Mouse (Mus musculus) left cerebral cortex, adult 11 months (tissue): Measurements from ENCODE around the gene Adarb2.
A peak's percentile ranks its signal among the peaks of the same experiment; 100 is the strongest.

ENCODE experiments used
- DNase-seq: peaks from one replicate; pipeline ENCODE4 v3.0.0; 2022; ENCODE audit warnings: low spot score

Gene Adarb2

GRCm38 (mm10) chr13:8369868-8370387 is 167.3 kb downstream of the Adarb2 start:
- DNase-seq: no peak

GRCm38 (mm10) chr13:8388541-8388940 is 185.9 kb downstream of the Adarb2 start:
- no peak for DNase-seq

DNA sequence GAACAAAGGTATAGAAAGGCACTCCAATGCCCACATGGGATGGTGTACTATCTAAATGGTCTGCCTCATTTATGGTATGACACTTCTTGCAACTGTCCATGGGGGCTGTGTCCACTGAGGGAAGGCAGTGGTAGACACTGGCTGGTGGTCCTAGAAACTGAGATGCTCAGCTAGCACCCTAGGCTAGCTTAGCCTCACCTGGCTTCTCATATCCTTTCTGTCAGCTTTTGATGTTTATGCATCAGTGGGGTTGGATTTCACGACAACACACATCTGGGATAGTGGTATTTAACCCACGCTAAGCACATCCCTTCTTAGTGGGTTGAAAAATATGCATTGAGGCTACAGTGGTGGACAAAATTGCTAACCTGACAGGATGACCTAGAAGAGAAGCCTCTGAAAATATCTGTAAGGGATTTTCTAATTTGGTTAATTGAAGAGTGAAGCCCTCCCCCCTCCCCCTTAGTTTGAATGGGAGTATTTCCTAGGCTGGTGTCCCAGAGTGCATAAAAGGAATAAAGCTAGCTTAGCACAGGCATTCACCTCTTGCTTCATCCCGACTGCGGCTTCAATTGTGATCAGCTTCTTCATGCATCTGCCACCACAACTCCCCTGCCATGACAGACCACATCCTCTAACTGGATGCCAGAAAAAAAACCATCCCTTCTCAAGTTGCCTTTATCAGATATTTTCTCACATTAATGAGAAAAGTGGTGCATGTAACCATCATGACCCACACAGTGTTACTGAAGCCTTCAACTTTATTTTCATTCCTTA is 197.8 kb downstream of the Adarb2 start:
- DNase-seq: no peak

DNA sequence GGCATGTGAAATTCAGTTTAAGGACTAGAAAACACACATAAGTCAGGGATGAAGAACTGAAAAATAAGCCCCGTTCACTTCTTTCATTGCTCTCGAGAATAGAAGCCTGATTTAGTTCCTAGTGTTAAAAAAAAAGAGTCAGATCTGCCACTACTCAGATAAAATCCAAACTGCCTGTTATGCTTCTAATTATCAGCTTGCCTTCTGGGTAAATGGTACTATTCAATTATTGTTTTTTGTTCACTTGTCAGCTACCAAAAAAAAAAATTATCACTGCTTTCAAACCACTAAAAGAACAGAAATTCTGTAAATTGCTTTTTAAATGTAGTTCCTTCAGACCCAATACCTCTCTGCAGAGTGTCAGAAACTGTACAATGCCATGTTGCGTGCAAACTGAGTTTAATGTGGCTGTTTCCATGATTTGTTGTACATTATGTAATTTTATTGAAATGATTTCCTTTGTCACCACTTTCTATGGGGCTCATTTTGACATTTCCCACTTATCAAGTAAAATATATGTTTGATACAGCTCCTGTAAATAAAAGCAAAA is 199.7 kb downstream of the Adarb2 start:
- no peak for DNase-seq

GRCm38 (mm10) chr13:8406020-8406419 is 203.4 kb downstream of the Adarb2 start:
- DNase-seq: peak; percentile 18

DNA sequence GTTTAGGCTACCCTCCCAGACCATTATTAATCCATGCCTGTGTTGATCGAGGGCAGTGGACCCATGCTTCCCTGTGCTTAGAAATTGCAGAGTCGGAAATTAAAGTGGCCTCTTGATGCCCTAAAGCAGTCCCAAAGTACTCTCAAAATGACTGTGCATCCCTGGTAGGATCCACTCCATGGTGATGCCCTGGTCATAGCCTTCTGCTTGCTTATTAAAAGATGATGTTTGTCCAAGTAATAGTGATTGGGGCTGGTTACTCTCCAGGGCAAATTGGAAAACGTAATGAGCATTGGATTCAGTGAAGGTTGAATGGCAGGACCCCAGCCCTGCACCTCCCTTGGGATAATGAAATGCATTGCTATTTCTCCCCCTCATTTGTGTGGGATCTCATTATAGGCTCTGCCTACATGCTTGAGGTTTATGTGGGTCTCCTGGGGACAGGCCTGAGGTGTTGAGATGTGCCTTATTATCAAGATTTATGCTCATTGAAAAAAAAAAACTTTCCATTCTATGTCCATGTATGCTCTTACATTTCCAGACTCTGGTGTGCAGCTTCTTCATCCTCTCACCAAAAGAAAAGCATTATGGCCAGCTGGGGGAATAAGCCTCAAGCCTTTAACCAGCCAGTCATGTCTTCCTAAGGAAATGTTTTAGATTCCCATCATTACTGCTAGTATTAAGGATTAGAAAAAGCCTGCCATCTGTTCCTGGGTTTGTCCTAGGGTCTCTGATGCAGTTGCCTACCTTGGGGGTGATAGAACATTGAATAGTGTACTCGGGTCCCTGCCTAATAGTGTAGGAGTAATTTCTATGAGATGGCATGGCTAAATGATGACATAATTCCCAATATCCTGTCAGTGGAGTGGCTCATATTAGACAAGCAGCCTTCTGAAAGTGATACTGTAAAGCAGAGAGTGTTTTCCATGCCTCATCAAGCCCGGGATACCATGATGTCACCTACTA is 208.0 kb downstream of the Adarb2 start:
- DNase-seq: no peak

- DNase-seq: no peak
These were observed 221.5 kb downstream of the Adarb2 start for GRCm38 (mm10) chr13:8424019-8424719.

DNA sequence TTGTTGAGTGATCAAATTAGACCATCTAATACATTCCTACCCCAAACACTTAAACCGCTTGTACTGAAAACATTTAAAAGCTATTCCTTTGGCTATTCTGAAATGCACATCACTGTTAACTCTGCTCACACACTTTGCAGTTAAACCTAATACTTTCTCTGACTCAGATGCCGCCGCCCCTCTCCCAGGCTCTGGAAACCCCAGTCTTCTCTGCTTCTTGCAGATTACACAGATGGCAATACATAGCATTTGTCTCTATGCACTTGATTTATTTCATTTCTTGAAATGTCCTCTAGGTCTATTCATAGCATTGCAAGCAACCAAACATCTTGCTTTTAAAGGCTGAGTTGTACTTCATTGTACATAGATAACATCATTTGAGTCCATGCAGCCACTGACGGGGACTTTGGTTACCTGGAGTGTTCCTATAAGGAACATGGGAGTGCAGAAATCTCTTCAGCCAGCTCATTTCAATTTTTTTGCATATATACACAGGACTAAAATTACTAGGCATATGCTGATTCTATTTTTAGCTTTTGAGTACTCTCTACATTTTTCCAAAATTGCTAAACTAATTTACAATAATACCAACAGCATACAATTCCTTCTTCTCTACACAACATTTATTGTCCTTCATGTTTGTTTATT is 236.6 kb downstream of the Adarb2 start:
- DNase-seq: no peak

DNA sequence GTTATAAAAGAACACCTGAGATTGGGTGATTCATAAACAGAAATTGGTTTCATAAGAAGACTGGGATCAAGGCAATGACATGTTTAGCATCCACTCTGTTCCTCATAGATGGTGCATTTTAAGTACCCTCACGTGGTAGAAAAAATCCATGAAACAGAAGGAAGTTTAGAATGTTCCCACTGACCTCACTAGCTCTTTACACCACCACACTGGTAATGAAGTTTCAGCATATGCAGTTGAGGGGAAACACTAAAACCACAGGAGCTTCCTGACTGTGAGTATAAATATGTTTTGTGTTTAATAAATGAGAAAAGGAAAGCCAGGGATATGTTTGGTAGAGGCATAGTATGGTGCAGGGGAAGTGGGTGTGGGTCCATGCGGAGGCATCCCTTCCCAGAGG is 242.7 kb downstream of the Adarb2 start:
- DNase-seq: no peak

- no peak for DNase-seq
These were observed 245.7 kb downstream of the Adarb2 start for GRCm38 (mm10) chr13:8448192-8448879.

GRCm38 (mm10) chr13:8451581-8451980 is 248.9 kb downstream of the Adarb2 start:
- no peak for DNase-seq

DNA sequence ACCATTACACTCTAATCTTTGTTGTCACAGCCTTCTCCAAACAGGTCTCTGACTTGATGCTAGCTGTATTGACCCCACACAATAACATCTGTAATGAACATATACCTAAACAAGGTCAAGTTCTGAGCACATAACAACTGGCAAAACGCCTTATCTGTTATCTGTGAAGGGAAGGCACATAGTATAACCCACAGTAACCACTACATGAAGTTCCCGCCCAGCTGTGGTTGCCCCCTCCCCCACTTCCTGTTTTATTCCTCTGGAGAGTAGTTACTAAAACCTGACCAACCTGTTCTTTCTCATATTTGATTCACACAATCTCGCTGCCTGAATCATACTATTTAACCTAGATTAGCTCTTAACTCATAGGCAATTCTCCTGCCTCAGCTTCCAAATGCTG is 254.2 kb downstream of the Adarb2 start:
- no peak for DNase-seq

DNA sequence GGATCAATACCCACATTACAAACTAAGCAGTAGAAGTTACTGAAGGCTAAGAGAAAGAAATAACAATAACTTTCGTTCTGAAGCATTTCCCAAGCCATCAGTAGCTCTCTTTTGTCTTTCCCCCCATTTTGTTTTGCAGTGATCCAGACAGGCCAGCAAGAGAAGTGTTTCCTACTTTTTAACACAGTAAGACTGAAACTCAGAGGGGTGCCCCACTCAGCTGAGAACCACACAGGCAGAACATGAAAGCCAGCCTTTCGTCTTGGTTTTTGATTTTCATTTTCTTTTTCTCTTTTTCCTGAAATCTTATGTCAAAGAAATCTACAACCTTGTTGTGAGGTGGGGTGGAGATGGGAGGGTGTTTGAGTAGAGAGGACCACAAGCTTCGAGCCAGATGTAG is 255.2 kb downstream of the Adarb2 start:
- no peak for DNase-seq

DNA sequence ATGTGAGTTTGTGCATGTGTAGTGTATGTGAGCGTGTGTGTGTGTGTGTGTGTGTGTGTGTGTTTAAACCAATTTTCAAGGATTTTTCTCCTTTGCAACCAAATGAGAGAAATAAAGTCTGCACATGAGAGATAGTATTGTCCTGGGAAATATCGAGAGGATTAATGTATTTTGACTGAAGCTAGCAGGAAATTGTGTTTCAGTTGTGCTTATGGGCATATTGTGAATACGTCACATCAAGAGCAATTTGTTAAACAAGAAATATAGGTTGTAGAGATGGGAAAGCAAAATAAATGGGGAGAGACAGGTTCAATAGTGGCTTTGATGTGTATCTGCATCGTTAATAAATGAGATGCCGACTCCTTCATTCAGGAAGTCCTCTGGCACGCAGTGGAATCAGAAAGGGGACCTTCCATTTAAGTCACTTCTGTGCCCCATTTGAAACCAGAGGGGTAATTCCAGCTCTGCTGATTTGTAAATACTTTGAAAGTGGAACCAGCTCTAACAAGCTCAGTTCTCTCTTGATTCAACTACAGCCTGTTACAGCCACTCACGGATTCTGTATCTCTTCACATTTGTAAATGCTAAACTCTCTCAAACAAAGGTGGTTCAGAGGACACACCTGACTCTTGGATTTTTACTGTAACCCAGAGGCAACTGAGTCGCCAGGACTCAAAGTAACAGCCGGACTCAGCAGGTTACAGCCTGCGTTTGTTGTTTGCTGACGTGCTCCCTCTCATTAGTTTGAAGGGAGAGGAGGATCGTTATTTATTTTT is 265.1 kb downstream of the Adarb2 start:
- DNase-seq: no peak

- peak; percentile 7 for DNase-seq
These were observed 273.6 kb downstream of the Adarb2 start for GRCm38 (mm10) chr13:8476237-8476636.

- DNase-seq: no peak
These were observed 276.1 kb downstream of the Adarb2 start for GRCm38 (mm10) chr13:8478731-8479130.

- no peak for DNase-seq
These were observed 277.3 kb downstream of the Adarb2 start for GRCm38 (mm10) chr13:8479970-8480369.

GRCm38 (mm10) chr13:8481347-8481746 is 278.7 kb downstream of the Adarb2 start:
- DNase-seq: no peak

DNA sequence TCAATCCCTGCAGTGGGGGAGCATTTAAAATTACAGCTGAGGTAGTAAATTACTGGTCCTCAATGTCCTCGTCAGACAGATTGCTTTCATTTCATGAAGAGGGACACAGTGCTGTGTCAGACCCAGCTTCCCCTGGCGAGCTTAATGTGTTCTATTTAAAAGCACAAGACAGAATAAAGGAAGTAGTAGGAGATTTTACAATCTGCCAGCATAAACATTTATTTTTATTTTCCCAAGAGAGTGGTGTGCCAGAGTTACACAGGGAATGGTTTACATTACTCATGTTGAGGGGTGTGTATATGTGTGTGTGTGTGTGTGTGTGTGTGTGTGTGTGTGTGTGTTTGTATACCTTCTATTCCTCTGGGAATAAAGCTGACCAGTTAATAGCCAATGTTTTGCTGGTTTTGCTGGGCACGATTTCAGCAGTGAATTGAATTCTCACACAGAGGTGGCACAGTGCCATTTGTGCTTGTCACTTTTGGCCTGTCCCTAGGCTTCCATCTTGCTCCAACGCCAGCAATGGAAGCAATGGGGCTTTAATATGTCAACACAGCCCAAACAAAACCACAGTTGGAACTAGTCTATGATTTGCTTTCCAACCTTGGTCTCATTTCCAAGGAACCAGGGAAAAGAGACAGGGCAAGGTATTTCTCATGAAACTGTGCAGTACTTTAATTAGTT is 282.1 kb downstream of the Adarb2 start:
- DNase-seq: peak; percentile 5
